Mouse (Mus musculus) mammary gland, adult 2 months (tissue): ENCODE data around the gene Prokr1. TPM values are rescaled to one million over a fixed set of nuclear protein-coding genes. Genes with fewer than 3 reads are reported as not detected.

Experiments
- polyA plus RNA-seq: library from polyadenylated mRNA; depleted of rRNA; stranded (reverse); fragments of >200 nt; gene quantifications from 2 replicates; pipeline ENCODE4 v1.2.3, GENCODE M21; 2012; ENCODE audit warnings: low replicate concordance; rRNA removed

The Prokr1 gene
- polyA plus RNA-seq: 0.63 and 0.98 TPM in 2 replicates

GRCm38 (mm10) chr6:87590394-87591281 is at the start of gene Prokr1:
Gene Prokr1, minus strand, starts transcription at chr6:87590743.

GRCm38 (mm10) chr6:87532953-87533710 is 57.4 kb downstream of the Prokr1 start, which contains the start of gene Arhgap25:
Gene Arhgap25, minus strand, starts transcription at chr6:87533259.

Other genes with a start within 250 kb of the Prokr1 start
- gene Gkn1, start 239.8 kb downstream of the Prokr1 start, polyA plus RNA-seq: 0.09 and 0.20 TPM in 2 replicates
- not detected in 2 replicates for gene Gkn2, start 217.4 kb downstream of the Prokr1 start, polyA plus RNA-seq
- 4.6 and 8.9 TPM in 2 replicates for gene Gkn3, start 201.8 kb downstream of the Prokr1 start, polyA plus RNA-seq
- not detected in 2 replicates for gene Bmp10, start 161.7 kb downstream of the Prokr1 start, polyA plus RNA-seq
- 6.4 and 6.8 TPM in 2 replicates for gene Arhgap25, start 57.5 kb downstream of the Prokr1 start, polyA plus RNA-seq
- 2.0 and 2.9 TPM in 2 replicates for gene Aplf, start 81.5 kb upstream of the Prokr1 start, polyA plus RNA-seq
- gene Efcc1, start 140.1 kb upstream of the Prokr1 start, polyA plus RNA-seq: 4.2 and 4.3 TPM in 2 replicates
- 0.33 and 1.1 TPM in 2 replicates for gene Gp9, start 187.3 kb upstream of the Prokr1 start, polyA plus RNA-seq
- gene Rab43, start 221.4 kb upstream of the Prokr1 start, polyA plus RNA-seq: 52.3 and 58.9 TPM in 2 replicates
- 0.53 and 1.1 TPM in 2 replicates for gene Gm45140, start 245.1 kb upstream of the Prokr1 start, polyA plus RNA-seq
- gene Isy1, start 248.1 kb upstream of the Prokr1 start, polyA plus RNA-seq: 19.3 and 25.6 TPM in 2 replicates